Mouse (Mus musculus) layer of hippocampus, postnatal 10 days (tissue): ENCODE data around the gene Cfap43. TPM values are rescaled to one million over a fixed set of nuclear protein-coding genes. Genes with fewer than 3 reads are reported as not detected.
A peak's percentile ranks its signal among the peaks of the same experiment; 100 is the strongest.
"Not testable (repeated sequence)": the region's sequence is repeated elsewhere in the genome, so short reads cannot be mapped to it uniquely, and the experiment has no call there.

ENCODE experiments used
- DNase-seq, 2 experiments: peaks; one replicate each; pipeline ENCODE4 v3.0.0; 2021; ENCODE audit warnings: low spot score in 2 of 2
- total RNA-seq, 2 experiments: library from RNA; stranded (reverse); gene quantifications; 2 replicates each; pipeline ENCODE4 v1.2.3; 2021

Cfap43 gene
- total RNA-seq, 2 experiments from 2014 or later: 2.1 to 4.0 TPM

- no peak for DNase-seq
Observed at GRCm38 (mm10) chr19:47853951-47854795, 64.9 kb downstream of the Cfap43 start.

DNA sequence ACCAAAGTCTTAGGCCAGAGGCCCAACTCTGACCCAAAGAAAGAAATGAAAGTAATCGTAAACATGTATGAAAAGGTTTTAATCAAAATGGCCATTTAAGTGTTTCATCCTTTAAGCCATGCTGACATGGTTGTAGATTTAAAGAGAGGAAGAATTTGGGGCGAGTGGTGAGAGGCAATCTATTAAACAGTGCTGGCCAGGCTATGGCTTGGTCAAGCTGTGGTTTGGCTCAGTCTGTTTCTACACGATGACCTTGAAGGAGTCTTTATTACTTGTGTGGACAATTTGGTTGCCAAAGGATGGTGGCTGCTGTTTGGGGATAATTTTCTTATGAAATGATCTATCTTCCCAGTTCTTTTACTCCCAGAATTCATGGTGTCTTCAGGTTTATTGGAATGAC is 66.0 kb downstream of the Cfap43 start:
- no peak for DNase-seq

DNA sequence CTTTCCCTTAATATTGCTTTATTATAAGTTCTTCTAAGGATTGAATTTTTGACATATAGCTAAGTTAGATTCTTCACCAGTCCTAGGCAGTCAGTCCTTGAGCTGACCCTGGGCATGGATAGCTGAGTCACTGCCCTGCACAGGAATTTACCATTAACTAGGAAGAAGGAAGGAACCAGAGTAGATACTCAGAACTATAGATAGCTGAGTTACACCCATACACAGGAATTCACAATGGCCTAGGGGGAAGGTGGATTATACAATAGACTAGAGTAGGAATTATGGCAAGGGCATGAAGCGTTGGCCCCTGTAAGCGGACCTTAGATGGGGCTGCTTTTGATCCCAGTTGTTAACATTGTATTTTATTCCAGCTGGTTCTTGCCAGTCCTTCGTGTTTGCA is 67.0 kb downstream of the Cfap43 start:
- DNase-seq: not testable (repeated sequence)

- DNase-seq: no peak
Observed at GRCm38 (mm10) chr19:47849735-47850134, 69.4 kb downstream of the Cfap43 start.

- not testable (repeated sequence) for DNase-seq
Observed at GRCm38 (mm10) chr19:47841234-47841633, 77.9 kb downstream of the Cfap43 start.

- DNase-seq: no peak
Observed at GRCm38 (mm10) chr19:47837527-47837901, 81.6 kb downstream of the Cfap43 start.

GRCm38 (mm10) chr19:47836701-47837526 is 82.2 kb downstream of the Cfap43 start:
- DNase-seq: peak; percentile 66 to 69

- DNase-seq: no peak
Observed at GRCm38 (mm10) chr19:47835776-47836175, 83.3 kb downstream of the Cfap43 start.

- DNase-seq: no peak
Observed at GRCm38 (mm10) chr19:47834614-47835013, 84.5 kb downstream of the Cfap43 start.

DNA sequence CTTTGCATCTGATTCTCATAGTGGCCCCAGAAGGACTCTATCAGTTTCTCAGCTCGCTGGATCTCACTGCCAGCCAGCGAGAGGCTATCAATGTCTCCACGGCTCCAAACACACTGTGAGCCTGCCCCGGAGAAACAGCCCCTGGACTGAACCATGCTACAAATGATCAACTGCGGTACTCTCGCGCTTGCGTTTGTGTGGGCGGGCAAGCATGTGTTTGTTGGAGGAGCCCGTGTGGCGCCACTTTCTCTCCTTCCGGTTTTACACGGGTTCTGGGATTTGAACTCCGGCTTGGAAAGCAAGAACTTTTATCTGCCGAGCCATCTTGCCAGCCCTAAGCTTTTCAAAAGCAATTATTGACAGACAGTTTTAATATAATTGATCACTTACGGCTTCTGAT is 86.8 kb downstream of the Cfap43 start:
- DNase-seq: no peak

DNA sequence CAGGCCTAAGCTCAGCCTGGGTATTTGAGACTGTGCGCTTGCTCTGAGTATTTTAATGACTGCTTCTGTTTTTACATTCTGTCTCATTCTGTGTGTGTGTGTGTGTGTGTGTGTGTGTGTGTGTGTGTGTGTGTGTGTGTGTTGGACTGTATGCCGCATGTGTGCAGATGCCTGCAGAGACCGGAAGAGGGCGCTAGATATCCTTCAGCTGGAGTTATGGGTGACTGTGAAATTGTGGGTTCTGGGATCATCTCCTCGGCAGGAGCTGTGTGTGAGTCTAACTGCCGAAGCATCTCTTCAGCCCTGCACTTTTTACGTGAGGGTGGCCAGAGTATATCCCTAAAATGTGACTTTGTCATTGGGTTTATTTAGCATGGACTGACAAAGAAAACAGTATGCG is 88.0 kb downstream of the Cfap43 start:
- DNase-seq: no peak

DNA sequence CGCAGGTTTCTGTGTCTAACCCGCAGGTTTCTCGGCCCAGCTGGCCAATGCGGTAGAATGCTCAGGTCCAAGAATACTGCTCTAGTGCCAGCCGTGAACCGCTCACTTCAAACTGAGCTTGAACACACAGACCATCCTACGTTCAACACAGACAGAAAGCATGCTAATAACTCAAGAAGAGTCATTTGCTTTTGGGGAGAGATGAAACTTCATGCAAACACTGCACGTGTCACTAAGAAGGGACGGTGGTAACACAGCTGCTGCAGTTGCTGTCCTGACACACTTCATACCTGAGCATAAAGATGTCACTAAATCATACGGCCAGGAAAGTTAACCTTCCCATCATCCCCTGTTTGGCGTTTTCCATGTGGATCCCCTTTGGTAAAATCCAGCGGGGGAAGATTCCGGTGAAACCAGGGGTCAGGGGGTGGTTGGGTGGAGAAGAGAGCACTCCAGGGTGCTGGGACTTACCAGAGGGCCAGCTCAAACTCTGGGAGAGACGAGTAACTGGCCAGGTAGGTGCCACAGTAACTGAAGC is 89.1 kb downstream of the Cfap43 start:
- DNase-seq: no peak

GRCm38 (mm10) chr19:47824026-47824425 is 95.1 kb downstream of the Cfap43 start:
- no peak for DNase-seq

DNA sequence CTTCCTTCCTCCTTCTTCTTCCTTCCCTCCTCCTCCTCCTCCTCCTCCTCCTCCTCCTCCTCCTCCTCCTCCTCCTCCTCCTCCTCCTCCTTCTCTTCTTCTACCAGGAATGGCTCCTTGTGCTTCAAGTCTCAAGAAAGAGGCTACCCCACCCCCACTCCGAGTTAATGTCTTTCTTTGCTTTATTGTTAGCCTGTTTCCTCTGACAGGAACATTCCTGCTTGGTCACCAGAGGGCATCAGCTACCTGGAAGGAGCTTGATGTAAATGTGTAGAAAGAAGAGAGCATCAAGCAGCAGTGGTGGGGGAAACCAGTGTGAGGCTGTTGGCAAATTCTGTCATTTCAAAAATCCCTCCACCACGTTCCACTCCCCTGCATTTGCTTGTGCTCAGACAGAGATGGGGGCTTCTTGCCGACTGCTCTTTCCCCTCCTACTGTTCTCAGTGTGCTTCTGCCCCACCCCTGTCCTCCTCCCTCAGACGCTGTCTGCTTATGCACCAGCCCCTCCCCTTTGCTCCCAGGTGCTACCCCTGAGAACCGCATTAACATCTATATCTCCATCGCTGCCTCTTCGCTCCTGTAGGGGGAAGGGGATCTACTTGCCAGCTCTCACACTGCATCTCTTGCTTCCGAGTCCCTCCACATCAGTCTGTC is 96.8 kb downstream of the Cfap43 start:
- no peak for DNase-seq

- peak in 1 of 2 experiments; percentile 13 for DNase-seq
Observed at GRCm38 (mm10) chr19:47821494-47821872, 97.6 kb downstream of the Cfap43 start.

DNA sequence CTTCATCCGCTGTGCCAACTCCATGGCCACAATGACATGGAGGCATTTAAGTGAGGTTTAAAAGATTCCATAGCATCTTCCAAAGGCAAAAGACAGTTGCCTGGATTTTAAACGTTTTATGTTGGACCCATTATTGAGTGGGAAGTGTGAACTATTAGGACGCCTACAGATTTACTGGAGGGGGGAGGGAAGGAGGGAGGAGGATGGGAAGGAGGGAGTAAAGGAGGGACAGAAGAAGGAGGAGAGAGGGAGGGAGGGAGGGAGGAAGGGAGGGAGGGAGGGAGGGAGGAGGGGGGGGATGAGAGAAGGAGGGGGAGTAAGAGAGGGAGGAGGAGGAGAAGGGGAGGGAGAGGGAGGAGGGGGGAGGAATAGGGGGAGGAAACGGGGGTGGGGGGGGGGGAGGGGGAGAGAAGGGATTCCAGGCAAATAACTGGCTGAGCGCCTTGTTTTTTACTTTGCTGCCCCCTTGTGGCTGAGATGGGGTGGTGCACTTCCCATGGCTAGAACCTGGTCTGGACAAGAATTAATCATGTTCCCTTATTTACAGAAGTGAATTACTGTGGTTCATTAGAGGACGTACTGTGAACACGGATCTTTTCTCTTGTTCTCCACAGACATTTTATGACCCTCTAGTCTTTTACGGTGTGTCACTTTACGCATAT is 98.1 kb downstream of the Cfap43 start:
- peak; percentile 86 to 87 for DNase-seq

DNA sequence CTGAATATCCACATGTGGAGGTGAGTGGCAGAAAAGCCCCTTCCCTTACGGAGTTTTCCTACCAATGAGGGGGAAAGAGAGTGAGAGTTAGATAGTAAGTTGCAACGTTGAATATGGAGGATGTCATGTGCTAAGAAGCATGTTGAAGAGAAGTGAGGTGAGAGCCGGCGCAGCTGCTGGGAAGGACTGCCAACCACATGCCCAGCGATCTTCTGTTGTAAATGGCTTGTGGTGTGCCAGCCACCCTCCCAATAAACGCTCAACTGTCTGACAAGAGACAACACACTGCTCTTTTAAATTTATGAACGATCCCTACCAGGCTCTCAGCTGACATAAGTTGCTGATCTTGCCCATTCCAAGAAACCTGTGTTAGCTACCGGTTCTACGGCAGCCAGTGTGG is 101.4 kb downstream of the Cfap43 start:
- DNase-seq: peak in 1 of 2 experiments; percentile 28

DNA sequence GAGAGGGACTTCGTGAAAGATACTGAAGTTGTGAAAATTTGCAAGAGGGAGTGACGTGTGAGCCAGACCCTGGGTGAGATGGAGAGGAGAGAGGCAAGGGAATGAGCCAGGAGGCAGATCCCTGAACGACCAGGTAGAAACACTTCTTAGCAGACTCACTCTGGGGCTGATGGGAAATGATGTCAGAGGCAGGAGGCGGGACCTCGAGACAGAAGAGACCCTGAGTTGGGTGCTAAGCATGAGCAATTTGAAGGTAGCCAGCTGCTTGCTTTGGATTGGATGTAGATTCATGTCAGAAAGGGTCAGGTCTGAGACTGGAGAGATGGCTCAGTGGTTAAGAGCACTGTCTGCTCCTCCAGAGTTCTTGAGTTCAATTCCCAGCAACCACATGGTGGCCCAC is 104.4 kb downstream of the Cfap43 start:
- DNase-seq: no peak

GRCm38 (mm10) chr19:47812091-47812490 is 107.0 kb downstream of the Cfap43 start:
- DNase-seq: no peak

- no peak for DNase-seq
Observed at GRCm38 (mm10) chr19:47798583-47798982, 120.5 kb downstream of the Cfap43 start.

DNA sequence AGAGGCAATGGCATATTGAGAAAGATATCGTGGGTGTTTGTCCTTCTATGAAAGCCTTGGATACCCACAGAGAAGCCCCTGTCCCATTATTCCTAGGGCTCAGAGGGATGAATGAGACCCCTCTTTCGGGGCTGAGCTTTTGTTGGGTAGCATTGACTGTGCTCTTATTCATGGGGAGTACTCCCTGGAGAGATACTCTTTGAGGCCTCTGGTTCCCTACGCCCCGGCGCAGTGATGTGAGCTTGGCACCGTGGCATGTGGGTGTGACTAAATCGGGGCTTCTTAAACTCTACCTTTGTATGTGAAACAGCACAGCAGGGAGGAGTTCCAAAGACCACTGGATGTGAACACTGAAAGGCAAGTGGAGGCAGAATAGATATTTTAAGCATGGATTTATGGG is 122.4 kb downstream of the Cfap43 start:
- no peak for DNase-seq
